Mouse (Mus musculus) kidney, postnatal 0 days (tissue): Measurements from ENCODE around the gene Evx1. TPM values are rescaled to one million over a fixed set of nuclear protein-coding genes. Genes with fewer than 3 reads are reported as not detected.
A peak's percentile ranks its signal among the peaks of the same experiment; 100 is the strongest.

Source experiments
- ATAC-seq: fragments of 200-750 bp; cut with Nextera tagmentation; replicated peaks from 2 replicates; pipeline ENCODE4 v1.8.0; 2017; ENCODE audit warnings: low read depth, moderate number of reproducible peaks, moderate TSS enrichment, moderate library complexity; ENCODE audit not compliant: low FRiP score
- DNase-seq: peaks from one replicate; pipeline ENCODE4 v3.0.0-alpha.2; 2016; ENCODE audit warnings: low spot score
- H3K27ac ChIP-seq: fragments of 300-500 bp; sonication (generic); 2 replicates; pipeline ENCODE4 v1.5.1; 2014; ENCODE audit warnings: mild to moderate bottlenecking
- H3K27me3 ChIP-seq: fragments of 300-500 bp; sonication (generic); 2 replicates; pipeline ENCODE4 v1.6.1; 2014; ENCODE audit warnings: low read length, mixed read lengths; ENCODE audit not compliant: insufficient read depth
- H3K36me3 ChIP-seq: fragments of 300-500 bp; sonication (generic); 2 replicates; pipeline ENCODE4 v1.6.1; 2014; ENCODE audit warnings: low read length, mixed read lengths; ENCODE audit not compliant: insufficient read depth
- H3K4me1 ChIP-seq: fragments of 300-500 bp; sonication (generic); replicated peaks from 2 replicates; pipeline ENCODE4 v1.6.1; 2014; ENCODE audit warnings: antibody characterized with exemption, low read length, mixed read lengths; ENCODE audit not compliant: insufficient read depth
- H3K4me2 ChIP-seq: fragments of 300-500 bp; sonication (generic); 2 replicates; pipeline ENCODE4 v1.6.1; 2014; ENCODE audit warnings: mild to moderate bottlenecking, low read length, moderate library complexity, mixed read lengths
- H3K4me3 ChIP-seq: fragments of 300-500 bp; sonication (generic); replicated peaks from 2 replicates; pipeline ENCODE4 v1.5.1; 2014; ENCODE audit warnings: low read depth, low read length
- H3K9ac ChIP-seq: fragments of 300-500 bp; sonication (generic); 2 replicates; pipeline ENCODE4 v1.6.1; 2014; ENCODE audit warnings: low read depth, low read length
- H3K9me3 ChIP-seq: fragments of 300-500 bp; sonication (generic); replicated peaks from 2 replicates; pipeline ENCODE4 v1.6.1; 2016; ENCODE audit warnings: low read length, inconsistent platforms, mixed read lengths
- CTCF ChIP-seq: IDR thresholded peaks from 2 replicates; pipeline ENCODE4 v1.5.1; 2016; ENCODE audit warnings: antibody characterized with exemption, low read depth, mild to moderate bottlenecking, moderate library complexity
- WGBS: fragments of 180-500 bp; shearing (Covaris S2); extraction: QIAGEN DNeasy Blood & Tissue Kit; methylation state at CpG from one replicate; pipeline ENCODE4 v1.1.7; 2014; 5-methylcytosine and 5-hydroxymethylcytosine counted together
- polyA plus RNA-seq: library from polyadenylated mRNA; unstranded; fragments of >200 nt; fragmentation: Nextera tagmentation; extraction: Ambion mirVana; gene quantifications from 2 replicates; pipeline ENCODE4 v1.2.1, GENCODE M21; 2015

Gene Evx1
- polyA plus RNA-seq, 1 experiment from 2014 or later = not detected

DNA sequence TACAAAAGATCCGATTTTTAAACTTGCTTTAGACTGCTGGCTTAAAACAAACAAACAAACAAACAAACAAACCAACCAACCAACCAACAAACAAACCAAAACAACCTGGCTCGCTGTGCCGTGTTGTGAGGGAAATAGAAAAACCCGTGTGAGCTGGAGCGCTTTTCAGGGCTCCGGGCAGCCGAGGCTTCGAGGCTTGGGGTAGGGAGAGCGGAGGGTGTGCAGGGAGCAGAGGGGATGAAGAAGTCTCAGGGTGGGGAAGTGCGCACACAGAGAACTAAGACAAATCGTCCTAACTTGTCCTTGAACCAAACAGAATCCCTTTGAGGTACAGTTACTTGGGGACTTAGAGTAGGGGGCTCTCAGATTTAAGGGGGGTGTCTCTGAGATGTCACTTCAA is 38.7 kb upstream of the Evx1 start:
- H3K9me3 ChIP-seq = no peaks in the 10 kb centered on the region
- no peaks in the 10 kb centered on the region for H3K4me1 ChIP-seq
- peaks cover 71% of the 10 kb centered on the region for H3K27me3 ChIP-seq
- ATAC-seq (no peak), DNase-seq (no peak)
- no peak overlapping the region for H3K4me3 ChIP-seq
- H3K36me3 ChIP-seq = no peaks in the 10 kb centered on the region
- H3K4me2 ChIP-seq = no peak overlapping the region
- H3K9ac ChIP-seq = no peak overlapping the region
- 10% methylated on average over 11 of the region's 11 CpGs for WGBS
- no peak for TF ChIP-seq CTCF
- H3K27ac ChIP-seq = no peak overlapping the region

GRCm38 (mm10) chr6:52275563-52276280 is 37.6 kb upstream of the Evx1 start:
- Histone ChIP-seq H3K27ac (no peak overlapping the region), H3K36me3 (no peaks in the 10 kb centered on the region), H3K9ac (no peak overlapping the region), H3K27me3 (peaks cover 59% of the 10 kb centered on the region), H3K4me1 (no peaks in the 10 kb centered on the region), H3K9me3 (no peaks in the 10 kb centered on the region), H3K4me2 (no peak overlapping the region), H3K4me3 (no peak overlapping the region)
- no peak for TF ChIP-seq CTCF
- 22% methylated on average over 8 of the region's 8 CpGs for WGBS
- ATAC-seq (no peak), DNase-seq (no peak)

DNA sequence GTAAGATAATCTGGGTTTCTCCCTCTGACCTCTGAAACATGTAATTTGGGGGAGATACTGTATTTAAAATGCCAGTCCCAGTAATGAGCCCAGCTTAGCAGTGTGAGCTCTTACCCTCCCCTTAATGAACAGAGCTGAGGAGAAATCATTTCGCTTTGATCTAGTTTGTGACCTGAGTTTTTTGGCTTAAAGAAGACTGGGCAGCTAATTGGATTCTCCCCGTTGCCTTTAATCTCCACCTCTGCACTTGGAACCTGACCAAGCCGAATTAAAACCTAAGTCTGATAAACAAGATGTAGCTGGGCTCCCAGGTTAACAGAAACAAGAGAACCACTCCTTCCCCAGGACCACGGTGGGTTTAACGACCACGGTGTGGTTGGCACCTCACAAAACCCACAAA is 36.9 kb upstream of the Evx1 start:
- H3K36me3 ChIP-seq = no peaks in the 10 kb centered on the region
- H3K27me3 ChIP-seq = peaks cover 53% of the 10 kb centered on the region
- H3K4me3 ChIP-seq = no peak overlapping the region
- ATAC-seq = no peak
- H3K9ac ChIP-seq = no peak overlapping the region
- H3K9me3 ChIP-seq = no peaks in the 10 kb centered on the region
- H3K4me1 ChIP-seq = no peaks in the 10 kb centered on the region
- no peak for DNase-seq
- TF ChIP-seq CTCF = no peak
- no peak overlapping the region for H3K4me2 ChIP-seq
- 3% methylated on average over 6 of the region's 6 CpGs for WGBS
- H3K27ac ChIP-seq = no peak overlapping the region

GRCm38 (mm10) chr6:52276920-52277319 is 36.4 kb upstream of the Evx1 start:
- ATAC-seq (no peak), DNase-seq (no peak)
- Histone ChIP-seq H3K4me1 (no peaks in the 10 kb centered on the region), H3K27ac (no peak overlapping the region), H3K9me3 (no peaks in the 10 kb centered on the region), H3K9ac (no peak overlapping the region), H3K36me3 (no peaks in the 10 kb centered on the region), H3K27me3 (peaks cover 47% of the 10 kb centered on the region), H3K4me2 (no peak overlapping the region), H3K4me3 (no peak overlapping the region)
- 9% methylated on average over 5 of the region's 5 CpGs for WGBS
- no peak for TF ChIP-seq CTCF

GRCm38 (mm10) chr6:52281084-52281483 is 32.2 kb upstream of the Evx1 start:
- Histone ChIP-seq H3K36me3 (no peaks in the 10 kb centered on the region), H3K4me2 (no peak overlapping the region), H3K27ac (no peak overlapping the region), H3K4me3 (no peak overlapping the region), H3K27me3 (peaks cover 16% of the 10 kb centered on the region), H3K4me1 (no peaks in the 10 kb centered on the region), H3K9ac (no peak overlapping the region), H3K9me3 (no peaks in the 10 kb centered on the region)
- no peak for ATAC-seq
- DNase-seq = no peak
- 26% methylated on average over 12 of the region's 12 CpGs for WGBS
- no peak for TF ChIP-seq CTCF

DNA sequence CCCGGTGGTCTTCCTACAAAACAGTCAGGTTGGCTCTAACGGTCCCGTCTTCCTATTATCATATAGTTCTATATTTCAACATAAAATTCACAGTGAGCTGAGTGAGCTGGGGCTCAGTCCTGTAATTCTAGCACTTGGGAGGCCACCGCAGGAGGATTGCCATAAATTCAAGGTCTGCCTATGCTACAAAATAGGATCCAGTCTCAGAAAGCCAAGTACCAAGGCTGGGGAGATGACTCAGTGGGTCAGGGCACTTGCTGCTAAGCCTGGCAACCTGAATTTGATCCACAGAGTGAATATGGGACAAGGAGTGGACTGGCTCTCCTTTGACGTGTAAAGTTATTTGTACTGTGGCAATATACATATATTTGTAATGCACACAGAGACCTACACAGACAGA is 29.4 kb upstream of the Evx1 start:
- no peak for DNase-seq
- ATAC-seq = no peak
- H3K36me3 ChIP-seq = no peaks in the 10 kb centered on the region
- H3K27ac ChIP-seq = no peak overlapping the region
- WGBS = 70% methylated on average over 5 of the region's 5 CpGs
- no peak overlapping the region for H3K9ac ChIP-seq
- H3K4me3 ChIP-seq = no peak overlapping the region
- no peak for TF ChIP-seq CTCF
- H3K27me3 ChIP-seq = peaks cover 4% of the 10 kb centered on the region; the same call in 1 of the 2 replicates
- H3K4me2 ChIP-seq = no peak overlapping the region
- H3K9me3 ChIP-seq = no peaks in the 10 kb centered on the region
- no peaks in the 10 kb centered on the region for H3K4me1 ChIP-seq

DNA sequence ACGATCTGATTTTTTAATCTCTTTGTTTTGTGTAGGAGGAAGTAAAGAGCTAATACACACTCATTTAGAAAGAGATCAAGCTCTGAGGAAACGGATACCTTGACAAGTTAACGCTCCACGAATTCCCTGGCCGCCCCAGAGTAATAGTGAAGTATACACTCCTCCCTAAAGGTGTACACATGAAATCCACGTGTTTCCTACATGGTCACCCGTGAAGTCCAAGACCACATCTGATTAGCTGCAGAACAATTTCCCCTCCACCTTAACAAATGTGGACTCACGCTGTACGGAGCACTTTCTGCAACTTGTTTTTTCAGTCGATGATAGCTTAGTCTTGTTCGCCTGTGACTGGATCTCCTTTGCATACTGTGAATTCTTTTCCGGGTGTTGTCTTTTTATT is 23.1 kb upstream of the Evx1 start:
- Histone ChIP-seq H3K27ac (no peak overlapping the region), H3K4me1 (0 out of 2 replicates have a peak, but pooled peaks cover 4% of the 10 kb centered on the region), H3K9me3 (no peaks in the 10 kb centered on the region), H3K27me3 (peaks cover 37% of the 10 kb centered on the region), H3K36me3 (no peaks in the 10 kb centered on the region), H3K9ac (no peak overlapping the region), H3K4me3 (no peak overlapping the region), H3K4me2 (no peak overlapping the region)
- TF ChIP-seq CTCF = no peak
- WGBS = 8% methylated on average over 12 of the region's 12 CpGs
- peak; percentile 36 for DNase-seq
- ATAC-seq = no peak
